Mouse (Mus musculus) heart, postnatal 0 days (tissue): ENCODE data around the gene Cnnm4. TPM values are rescaled to one million over a fixed set of nuclear protein-coding genes. Genes with fewer than 3 reads are reported as not detected.
A peak's percentile ranks its signal among the peaks of the same experiment; 100 is the strongest.

Experiments used
- ATAC-seq: fragments of 200-750 bp; cut with Nextera tagmentation; 2 replicates; pipeline ENCODE4 v1.8.0; 2017; ENCODE audit warnings: low read depth, moderate number of reproducible peaks, moderate library complexity; ENCODE audit not compliant: insufficient read depth
- DNase-seq: peaks from one replicate; pipeline ENCODE4 v3.0.0-alpha.2; 2016; ENCODE audit warnings: low spot score
- H3K27ac ChIP-seq: fragments of 300-500 bp; sonication (generic); 2 replicates; pipeline ENCODE4 v1.5.1; 2014; ENCODE audit warnings: low read depth, mild to moderate bottlenecking
- H3K27me3 ChIP-seq: fragments of 300-500 bp; sonication (generic); 2 replicates; pipeline ENCODE4 v1.6.1; 2014; ENCODE audit warnings: low read length, mixed read lengths; ENCODE audit not compliant: control insufficient read depth, insufficient read depth
- H3K36me3 ChIP-seq: fragments of 300-500 bp; sonication (generic); replicated peaks from 2 replicates; pipeline ENCODE4 v1.6.1; 2014; ENCODE audit warnings: low read length, mixed read lengths; ENCODE audit not compliant: control insufficient read depth, insufficient read depth
- H3K4me1 ChIP-seq: fragments of 300-500 bp; sonication (generic); 2 replicates; pipeline ENCODE4 v1.6.1; 2014; ENCODE audit warnings: antibody characterized with exemption; ENCODE audit not compliant: control insufficient read depth, insufficient read depth
- H3K4me2 ChIP-seq: fragments of 300-500 bp; sonication (generic); 2 replicates; pipeline ENCODE4 v1.6.1; 2014; ENCODE audit warnings: low read depth, mild to moderate bottlenecking, low read length, moderate library complexity
- H3K4me3 ChIP-seq: fragments of 300-500 bp; sonication (generic); 2 replicates; pipeline ENCODE4 v1.5.1; 2014; ENCODE audit warnings: low read depth, low read length
- H3K9ac ChIP-seq: fragments of 300-500 bp; sonication (generic); replicated peaks from 2 replicates; pipeline ENCODE4 v1.6.1; 2014; ENCODE audit warnings: low read depth, low read length, mixed read lengths
- H3K9me3 ChIP-seq: fragments of 300-500 bp; sonication (generic); replicated peaks from 2 replicates; pipeline ENCODE4 v1.6.1; 2016; ENCODE audit warnings: low read length; ENCODE audit not compliant: control insufficient read depth
- CTCF ChIP-seq: IDR thresholded peaks from 2 replicates; pipeline ENCODE4 v1.5.1; 2016; ENCODE audit warnings: antibody characterized with exemption, control low read depth, low read depth
- EP300 ChIP-seq: IDR thresholded peaks from 2 replicates; pipeline ENCODE4 v1.6.1; 2016; ENCODE audit warnings: antibody characterized with exemption, low read depth
- WGBS: fragments of 180-500 bp; shearing (Covaris S2); extraction: QIAGEN DNeasy Blood & Tissue Kit; methylation state at CpG from one replicate; pipeline ENCODE4 v1.1.7; 2014; 5-methylcytosine and 5-hydroxymethylcytosine counted together
- polyA plus RNA-seq: library from polyadenylated mRNA; unstranded; fragments of >200 nt; fragmentation: Nextera tagmentation; extraction: Ambion mirVana; gene quantifications from 2 replicates; pipeline ENCODE4 v1.2.1, GENCODE M21; 2015
- total RNA-seq: library from RNA; depleted of rRNA; stranded (reverse); fragments of >200 nt; gene quantifications from 2 replicates; pipeline ENCODE4 v1.2.3, GENCODE M21; 2014; ENCODE audit warnings: low replicate concordance

The Cnnm4 gene
- total and polyA plus RNA-seq, 2 experiments from 2014 or later = 3.6 to 5.2 TPM

- Histone ChIP-seq H3K9ac (no peak overlapping the region), H3K27me3 (no peaks in the 10 kb centered on the region), H3K4me1 (peaks cover 18% of the 10 kb centered on the region), H3K36me3 (peaks cover 36% of the 10 kb centered on the region), H3K4me2 (no peak overlapping the region), H3K27ac (no peak overlapping the region), H3K9me3 (no peaks in the 10 kb centered on the region), H3K4me3 (no peak overlapping the region)
- DNase-seq = no peak
- 5% methylated on average over 1 of the region's 1 CpGs for WGBS
- ATAC-seq = no peak
- TF ChIP-seq EP300 (no peak), CTCF (no peak)
Observed at GRCm38 (mm10) chr1:36528351-36528750, 56.9 kb downstream of the Cnnm4 start.

GRCm38 (mm10) chr1:36529274-36529673 lies 57.9 kb downstream of the Cnnm4 start:
- DNase-seq (no peak), ATAC-seq (no peak)
- peaks cover 35% of the 10 kb centered on the region for H3K36me3 ChIP-seq
- no peak overlapping the region for H3K27ac ChIP-seq
- peaks cover 21% of the 10 kb centered on the region for H3K4me1 ChIP-seq
- H3K9ac ChIP-seq = no peak overlapping the region
- H3K4me2 ChIP-seq = no peak overlapping the region
- H3K27me3 ChIP-seq = no peaks in the 10 kb centered on the region
- WGBS = 88% methylated on average over 4 of the region's 4 CpGs
- H3K4me3 ChIP-seq = no peak overlapping the region
- H3K9me3 ChIP-seq = no peaks in the 10 kb centered on the region
- no peak for TF ChIP-seq CTCF

GRCm38 (mm10) chr1:36529875-36530274 lies 58.5 kb downstream of the Cnnm4 start:
- H3K27ac ChIP-seq = no peak overlapping the region

GRCm38 (mm10) chr1:36530485-36530884 lies 59.1 kb downstream of the Cnnm4 start:
- peaks cover 23% of the 10 kb centered on the region for H3K36me3 ChIP-seq
- no peaks in the 10 kb centered on the region for H3K9me3 ChIP-seq
- 53% methylated on average over 8 of the region's 8 CpGs for WGBS
- TF ChIP-seq EP300 (no peak), CTCF (no peak)
- H3K9ac ChIP-seq = no peak overlapping the region
- peaks cover 27% of the 10 kb centered on the region for H3K4me1 ChIP-seq
- no peak for DNase-seq
- H3K4me3 ChIP-seq = no peak overlapping the region
- no peak for ATAC-seq
- H3K27ac ChIP-seq = peak overlapping the region; percentile 44
- H3K4me2 ChIP-seq = no peak overlapping the region
- H3K27me3 ChIP-seq = no peaks in the 10 kb centered on the region

More at GRCm38 (mm10) chr1:36529875-36530274, 58.5 kb downstream of the Cnnm4 start:
- Histone ChIP-seq H3K4me1 (peaks cover 20% of the 10 kb centered on the region), H3K4me3 (no peak overlapping the region), H3K4me2 (no peak overlapping the region), H3K27me3 (no peaks in the 10 kb centered on the region), H3K9ac (no peak overlapping the region), H3K9me3 (no peaks in the 10 kb centered on the region), H3K36me3 (peaks cover 29% of the 10 kb centered on the region)
- 92% methylated on average over 4 of the region's 4 CpGs for WGBS
- ATAC-seq = no peak
- no peak for DNase-seq
- TF ChIP-seq CTCF (no peak), EP300 (no peak)

GRCm38 (mm10) chr1:36530962-36531361 lies 59.5 kb downstream of the Cnnm4 start:
- Histone ChIP-seq H3K36me3 (peaks cover 18% of the 10 kb centered on the region), H3K9me3 (no peaks in the 10 kb centered on the region), H3K9ac (no peak overlapping the region), H3K4me1 (peaks cover 31% of the 10 kb centered on the region), H3K27me3 (no peaks in the 10 kb centered on the region), H3K27ac (peak overlapping the region; percentile 44), H3K4me2 (no peak overlapping the region), H3K4me3 (no peak overlapping the region)
- no peak for DNase-seq
- TF ChIP-seq CTCF = no peak
- no peak for TF ChIP-seq EP300
- 76% methylated on average over 7 of the region's 7 CpGs for WGBS
- ATAC-seq = no peak

- H3K27me3 ChIP-seq = no peaks in the 10 kb centered on the region
- TF ChIP-seq CTCF (no peak), EP300 (no peak)
- ATAC-seq = no peak
- no peak for DNase-seq
- H3K27ac ChIP-seq = peak overlapping the region; percentile 44
- H3K9me3 ChIP-seq = no peaks in the 10 kb centered on the region
- no peak overlapping the region for H3K4me2 ChIP-seq
- peaks cover 36% of the 10 kb centered on the region for H3K4me1 ChIP-seq
- H3K4me3 ChIP-seq = no peak overlapping the region
- no peak overlapping the region for H3K9ac ChIP-seq
- peaks cover 14% of the 10 kb centered on the region; the same call in 1 of the 2 replicates for H3K36me3 ChIP-seq
- 57% methylated on average over 12 of the region's 12 CpGs for WGBS
Observed at GRCm38 (mm10) chr1:36531461-36531860, 60.0 kb downstream of the Cnnm4 start.
